Mouse (Mus musculus) embryonic fibroblast, embryonic 13.5 days (primary cell): ENCODE results near the gene A730071L15Rik. TPM values are rescaled to one million over a fixed set of nuclear protein-coding genes. Genes with fewer than 3 reads are reported as not detected.

Experiments used
- H3K27ac ChIP-seq: 2 replicates; pipeline ENCODE4 v1.5.1; 2012; ENCODE audit warnings: low read length, control low read depth, inconsistent platforms; ENCODE audit not compliant: insufficient read depth
- H3K4me1 ChIP-seq: 2 replicates; pipeline ENCODE4 v1.6.1; 2011; ENCODE audit warnings: low read length; ENCODE audit not compliant: control insufficient read depth, insufficient read depth
- H3K4me3 ChIP-seq: 2 replicates; pipeline ENCODE4 v1.5.1; 2011; ENCODE audit warnings: mild to moderate bottlenecking, control low read depth, low read length; ENCODE audit not compliant: insufficient read depth
- CTCF ChIP-seq: IDR thresholded peaks from 2 replicates; pipeline ENCODE4 v1.5.1; 2011; ENCODE audit warnings: mild to moderate bottlenecking, control low read depth, low read length, moderate library complexity, borderline replicate concordance; ENCODE audit not compliant: insufficient read depth
- POLR2A ChIP-seq: IDR thresholded peaks from 2 replicates; pipeline ENCODE4 v1.6.1; 2011; ENCODE audit warnings: low read depth, mild to moderate bottlenecking, control low read depth, low read length, moderate library complexity
- polyA plus RNA-seq: library from polyadenylated mRNA; stranded (reverse); fragments of >200 nt; gene quantifications from 2 replicates; pipeline ENCODE4 v1.2.4, GENCODE M21; 2011; ENCODE audit warnings: low read depth; ENCODE audit not compliant: missing spikeins, insufficient read length

Gene A730071L15Rik
- 0.30 TPM in 1 of 2 replicates, not detected in the other for polyA plus RNA-seq

GRCm38 (mm10) chr11:6199410-6200086 is at the start of gene A730071L15Rik:
A730071L15Rik (plus strand) TSS chr11:6200029.
- Histone ChIP-seq H3K27ac (peak within 1 kb of the TSS; percentile 92), H3K4me3 (peak within 1 kb of the TSS; percentile 72), H3K4me1 (peaks cover 8% of the 10 kb centered on the region; the same call in 1 of the 2 replicates)
- no peak for TF ChIP-seq POLR2A
- TF ChIP-seq CTCF, result no peak

GRCm38 (mm10) chr11:6152864-6153263 is 47.0 kb upstream of the A730071L15Rik start:
- H3K27ac ChIP-seq, result no peak overlapping the region
- H3K4me1 ChIP-seq, result 0 out of 2 replicates have a peak, but pooled peaks cover 4% of the 10 kb centered on the region
- H3K4me3 ChIP-seq, result no peak overlapping the region
- no peak for TF ChIP-seq POLR2A
- no peak for TF ChIP-seq CTCF

DNA sequence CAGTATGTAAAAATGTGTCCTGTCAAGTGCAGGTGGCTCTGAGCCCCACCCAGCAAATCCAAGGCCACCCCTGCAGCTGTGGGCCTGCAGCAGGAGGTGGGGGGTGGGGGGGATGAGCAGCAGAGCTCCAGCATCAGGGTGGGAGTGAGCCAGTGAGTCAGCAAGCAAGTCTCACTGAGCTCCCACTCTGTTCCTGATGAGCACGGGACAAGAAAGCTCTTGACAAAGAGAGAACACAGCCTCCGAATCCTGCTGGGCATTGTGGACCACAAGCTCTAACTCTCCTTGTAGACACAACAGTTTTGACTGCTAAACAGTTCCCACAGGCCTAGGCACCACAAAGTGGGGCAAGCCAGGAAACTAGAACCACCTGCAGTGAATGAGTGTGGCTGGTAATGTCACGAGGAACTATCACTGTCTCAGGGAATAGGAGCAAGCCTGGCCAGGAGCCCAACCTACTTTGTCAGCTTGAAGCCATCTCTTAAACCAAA is 45.6 kb upstream of the A730071L15Rik start:
- H3K4me1 ChIP-seq, result 0 out of 2 replicates have a peak, but pooled peaks cover 4% of the 10 kb centered on the region

GRCm38 (mm10) chr11:6156651-6157050 is 43.2 kb upstream of the A730071L15Rik start:
- H3K4me1 ChIP-seq, result 0 out of 2 replicates have a peak, but pooled peaks cover 8% of the 10 kb centered on the region
- no peak overlapping the region for H3K27ac ChIP-seq
- no peak for TF ChIP-seq CTCF
- TF ChIP-seq POLR2A, result no peak
- H3K4me3 ChIP-seq, result no peak overlapping the region

More for the DNA sequence above, 45.6 kb upstream of the A730071L15Rik start:
- Histone ChIP-seq H3K4me3 (no peak overlapping the region), H3K27ac (no peak overlapping the region)
- no peak for TF ChIP-seq CTCF
- TF ChIP-seq POLR2A, result no peak

GRCm38 (mm10) chr11:6157119-6157518 is 42.7 kb upstream of the A730071L15Rik start:
- Histone ChIP-seq H3K27ac (no peak overlapping the region), H3K4me3 (no peak overlapping the region), H3K4me1 (0 out of 2 replicates have a peak, but pooled peaks cover 8% of the 10 kb centered on the region)
- TF ChIP-seq POLR2A (no peak), CTCF (no peak)

- H3K4me1 ChIP-seq, result 0 out of 2 replicates have a peak, but pooled peaks cover 8% of the 10 kb centered on the region
- no peak overlapping the region for H3K4me3 ChIP-seq
- no peak overlapping the region for H3K27ac ChIP-seq
- no peak for TF ChIP-seq CTCF
- no peak for TF ChIP-seq POLR2A
Observed at GRCm38 (mm10) chr11:6158515-6158914, 41.3 kb upstream of the A730071L15Rik start.

GRCm38 (mm10) chr11:6159704-6160275 is 40.0 kb upstream of the A730071L15Rik start:
- TF ChIP-seq POLR2A (no peak), CTCF (no peak)
- peak overlapping the region; percentile 42; the same call in 1 of the 2 replicates for H3K27ac ChIP-seq
- no peak overlapping the region for H3K4me3 ChIP-seq
- H3K4me1 ChIP-seq, result 0 out of 2 replicates have a peak, but pooled peaks cover 6% of the 10 kb centered on the region

GRCm38 (mm10) chr11:6160663-6161271 is 39.1 kb upstream of the A730071L15Rik start:
- TF ChIP-seq CTCF (no peak), POLR2A (no peak)
- 0 out of 2 replicates have a peak, but pooled peaks cover 4% of the 10 kb centered on the region for H3K4me1 ChIP-seq
- no peak overlapping the region for H3K4me3 ChIP-seq
- H3K27ac ChIP-seq, result peak overlapping the region; percentile 42; the same call in 1 of the 2 replicates

- Histone ChIP-seq H3K4me3 (no peak overlapping the region), H3K4me1 (0 out of 2 replicates have a peak, but pooled peaks cover 4% of the 10 kb centered on the region), H3K27ac (no peak overlapping the region)
- no peak for TF ChIP-seq POLR2A
- no peak for TF ChIP-seq CTCF
Observed at GRCm38 (mm10) chr11:6161549-6161948, 38.3 kb upstream of the A730071L15Rik start.
